Mouse (Mus musculus): ENCODE measurements around the gene Ppp1cc.

DNA sequence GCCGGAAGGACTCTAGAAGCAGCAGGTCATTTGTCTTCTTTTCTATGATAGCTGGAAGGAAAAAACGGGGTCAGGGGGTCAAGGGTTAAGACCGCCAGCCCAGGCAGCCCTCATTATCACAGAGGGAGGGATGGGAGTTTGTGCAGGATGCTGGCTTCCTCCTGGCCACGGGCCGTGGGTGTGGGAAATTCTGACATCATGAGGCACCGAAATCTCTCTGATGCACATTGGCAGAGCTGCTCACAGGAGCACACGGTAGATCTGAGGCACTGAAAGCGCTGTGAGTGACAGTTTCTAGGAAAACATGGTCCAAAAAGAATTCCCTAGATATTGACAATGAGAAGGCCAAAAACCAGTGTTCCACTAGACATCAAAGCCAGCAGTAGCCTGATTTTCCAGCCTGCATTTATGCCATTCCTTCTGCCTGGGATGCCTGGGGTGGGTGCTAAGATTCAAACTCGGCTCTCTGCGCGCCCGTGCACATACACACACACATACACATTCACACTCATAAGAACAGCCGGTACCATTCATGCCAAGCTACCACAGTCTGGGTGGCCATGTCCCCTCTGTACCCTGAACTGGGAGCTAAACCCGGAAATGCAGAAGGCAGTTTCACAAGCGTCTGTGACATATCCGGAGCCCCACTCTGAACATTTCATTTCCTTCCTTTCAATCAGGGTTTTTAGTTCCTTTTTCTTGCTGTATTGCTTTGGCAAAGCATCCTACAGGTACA, 48.6 kb upstream of the Ppp1cc start:
- TF ChIP-seq CTCF (IDR thresholded peaks at IDR 0.05; ENCODE audit: low read depth, low read length) (no peak), GATA1 (IDR thresholded peaks at IDR 0.05; ENCODE audit: borderline replicate concordance, low read length) (no peak), TAL1 (conservative IDR thresholded peaks at IDR 0.05; ENCODE audit: low read depth, low read length) (no peak), POLR2AphosphoS5 (IDR thresholded peaks at IDR 0.05; ENCODE audit: insufficient replicate concordance, low read depth, low read length) (no peak), GATA2 (IDR thresholded peaks at IDR 0.05; ENCODE audit: borderline replicate concordance, low read depth, low read length) (no peak)
